In genomic region chr13:43203641-43204040, GRCm38 (mm10) we compare ENCODE assay signal across 14 mouse cellular contexts. TPM values are rescaled to one million over a fixed set of nuclear protein-coding genes. Genes with fewer than 3 reads are reported as not detected.
DNase-seq lines count a peak whose midpoint lies in the region; ATAC-seq and TF ChIP-seq lines count a peak whose summit lies in the region.
"Had no signal": no experiment of that assay in that cellular context is flagged by ENCODE, and none has a peak within 500 bp of the region (broad histone marks: within the 10 kb centered on the region; RNA-seq: fewer than 3 reads in every experiment).

No protein-coding gene starts in this region.

- H3K27ac ChIP-seq in cerebellum, adult 2 months (ENCODE audit: insufficient read depth, low read length): peak overlapping the region; percentile 59
- H3K27ac ChIP-seq in heart, postnatal 0 days (ENCODE audit: low read depth): peak overlapping the region; percentile 23; the same call in 1 of the 2 replicates
- H3K27ac ChIP-seq in kidney, adult 2 months (ENCODE audit: insufficient read depth, low read depth, low read length): no peak overlapping the region
- H3K27ac ChIP-seq: limb, embryonic 12.5 days; liver, embryonic 15.5 days; midbrain, embryonic 10.5 days had no signal

- 8% methylated on average over 5 of the region's 5 CpGs for WGBS in cerebellum, adult 2 months
- WGBS in heart, postnatal 0 days: 46% methylated on average over 5 of the region's 5 CpGs
- 63% methylated on average over 5 of the region's 5 CpGs for WGBS in kidney, adult 2 months

- H3K27me3 ChIP-seq in cerebellum, adult 2 months (ENCODE audit: control insufficient read depth, insufficient read depth, low read length): no peaks in the 10 kb centered on the region
- no peaks in the 10 kb centered on the region for H3K27me3 ChIP-seq in heart, postnatal 0 days (ENCODE audit: control insufficient read depth, insufficient read depth, low read length)
- no peaks in the 10 kb centered on the region for H3K27me3 ChIP-seq in kidney, adult 2 months (replicated peaks; ENCODE audit: control insufficient read depth, insufficient read depth, low read length)
- H3K27me3 ChIP-seq: limb, embryonic 12.5 days had no signal

- ATAC-seq in cerebellum, adult (ENCODE audit: insufficient number of reproducible peaks, low FRiP score, low TSS enrichment): no peak
- no peak for ATAC-seq in heart, postnatal 0 days (ENCODE audit: insufficient read depth, low read depth)

- DNase-seq in cerebellum, adult 2 months: peak; percentile 63 to 81
- no peak for DNase-seq in heart, postnatal 0 days (ENCODE audit: low spot score)
- no peak for DNase-seq in heart, postnatal 36 days
- peak; percentile 52 to 66 for DNase-seq in adrenal gland, postnatal 36 days
- DNase-seq in cerebellum, postnatal 36 days: peak; percentile 63 to 65
- DNase-seq in retina, embryonic 14.5 days (ENCODE audit: low spot score): no peak
- DNase-seq in kidney, adult 2 months: no peak
- DNase-seq: kidney, postnatal 14 days; right cerebral cortex, postnatal 25 days; thymus, adult 18-20 months had no signal

- H3K4me2 ChIP-seq in heart, postnatal 0 days (ENCODE audit: low read depth, low read length): no peak overlapping the region
- H3K4me2 ChIP-seq: limb, embryonic 12.5 days; liver, embryonic 15.5 days had no signal

- no peak for TF ChIP-seq EP300 in heart, postnatal 0 days (IDR thresholded peaks at IDR 0.05; ENCODE audit: low read depth)

- peaks cover 46% of the 10 kb centered on the region for H3K4me1 ChIP-seq in cerebellum, adult 2 months (ENCODE audit: control insufficient read depth, insufficient read depth, low read length)
- H3K4me1 ChIP-seq in heart, postnatal 0 days (ENCODE audit: control insufficient read depth, insufficient read depth): peaks cover 18% of the 10 kb centered on the region; the same call in 1 of the 2 replicates
- no peaks in the 10 kb centered on the region for H3K4me1 ChIP-seq in kidney, adult 2 months (ENCODE audit: control insufficient read depth, insufficient read depth, low read length)

- 0 out of 2 replicates have a peak, but pooled peaks cover 6% of the 10 kb centered on the region for H3K36me3 ChIP-seq in heart, postnatal 0 days (replicated peaks; ENCODE audit: control insufficient read depth, insufficient read depth, low read length)
- H3K36me3 ChIP-seq in kidney, adult 2 months (ENCODE audit: control insufficient read depth, insufficient read depth, low read length): no peaks in the 10 kb centered on the region
- H3K36me3 ChIP-seq: limb, embryonic 12.5 days; liver, embryonic 15.5 days; midbrain, embryonic 10.5 days had no signal

- no peak overlapping the region for H3K4me3 ChIP-seq in cerebellum, adult 2 months (replicated peaks; ENCODE audit: insufficient read depth, low read depth, low read length)
- no peak overlapping the region for H3K4me3 ChIP-seq in heart, postnatal 0 days (ENCODE audit: low read depth, low read length)
- no peak overlapping the region for H3K4me3 ChIP-seq in kidney, adult 2 months (ENCODE audit: insufficient read depth, low read depth, low read length)
- H3K4me3 ChIP-seq: limb, embryonic 12.5 days; liver, embryonic 15.5 days; midbrain, embryonic 10.5 days had no signal

- no peak overlapping the region for H3K9ac ChIP-seq in heart, postnatal 0 days (replicated peaks; ENCODE audit: low read depth, low read length)
- H3K9ac ChIP-seq: limb, embryonic 12.5 days; liver, embryonic 15.5 days had no signal

- 0 out of 2 replicates have a peak, but pooled peaks have one; percentile 2 for TF ChIP-seq CTCF in cerebellum, adult 2 months (IDR thresholded peaks at IDR 0.05; ENCODE audit: borderline replicate concordance, insufficient read depth, low read depth, low read length)
- no peak for TF ChIP-seq CTCF in heart, postnatal 0 days (IDR thresholded peaks at IDR 0.05; ENCODE audit: low read depth)
- TF ChIP-seq CTCF in kidney, adult 2 months (conservative IDR thresholded peaks at IDR 0.05; ENCODE audit: insufficient read depth, insufficient read length, low read depth, low read length): no peak

- H3K9me3 ChIP-seq in heart, postnatal 0 days (replicated peaks; ENCODE audit: control insufficient read depth, low read length): no peaks in the 10 kb centered on the region
- H3K9me3 ChIP-seq: limb, embryonic 12.5 days; liver, embryonic 15.5 days; midbrain, embryonic 10.5 days had no signal

- TF ChIP-seq POLR2A in cerebellum, adult 2 months (IDR thresholded peaks at IDR 0.05; ENCODE audit: borderline replicate concordance, insufficient read depth, low read length): no peak
- no peak for TF ChIP-seq POLR2A in kidney, adult 2 months (IDR thresholded peaks at IDR 0.05; ENCODE audit: low read depth, low read length)

- intact Hi-C loops in heart, postnatal 36 days (cut with DNase I): loop anchor here (2.0 to 5.0 kb wide), 3 partner anchors 34 to 119 kb away; no protein-coding TSS in a partner anchor

RNA-seq across cellular contexts. Expression of gene Tbc1d7, which starts 32.3 kb away (rescaled TPM):
- 48.2 and 49.9 TPM in 2 replicates for polyA plus RNA-seq in cerebellum, adult 2 months (2012; rRNA removed)
- 14.8 and 32.9 TPM in 2 replicates for total RNA-seq in heart, postnatal 0 days (2014; rRNA removed; ENCODE audit: low replicate concordance)
- polyA plus RNA-seq in heart, postnatal 0 days (2015; fragmentation: Nextera tagmentation; extraction: Ambion mirVana): 70.5 and 73.4 TPM in 2 replicates
- total RNA-seq in heart, postnatal 36 days (2021): 10 to 100 TPM; 32.0 to 35.5 TPM
- total RNA-seq in adrenal gland, postnatal 36 days (2021): 10 to 100 TPM; 16.7 to 17.9 TPM
- 26.3 and 33.7 TPM in 2 replicates for polyA plus RNA-seq in kidney, adult 2 months (2012; rRNA removed)

Comparison
In these comparisons a context has a peak if more than half of its experiments do, and no peak if none do; other contexts are left out.
1. DNase-seq: peak in cerebellum, adult 2 months (2 of 2), adrenal gland, postnatal 36 days (2 of 2) and cerebellum, postnatal 36 days (2 of 2); none in heart, postnatal 0 days (single experiment), heart, postnatal 36 days (0 of 2), retina, embryonic 14.5 days (single experiment) and kidney, adult 2 months (single experiment).